Mouse (Mus musculus): ENCODE results near the gene Rarb.

The Rarb gene

GRCm38 (mm10) chr14:16578100-16578499 lies 240.9 kb downstream of the Rarb start:
- in situ Hi-C loops (cut with MboI): no loop called here

DNA sequence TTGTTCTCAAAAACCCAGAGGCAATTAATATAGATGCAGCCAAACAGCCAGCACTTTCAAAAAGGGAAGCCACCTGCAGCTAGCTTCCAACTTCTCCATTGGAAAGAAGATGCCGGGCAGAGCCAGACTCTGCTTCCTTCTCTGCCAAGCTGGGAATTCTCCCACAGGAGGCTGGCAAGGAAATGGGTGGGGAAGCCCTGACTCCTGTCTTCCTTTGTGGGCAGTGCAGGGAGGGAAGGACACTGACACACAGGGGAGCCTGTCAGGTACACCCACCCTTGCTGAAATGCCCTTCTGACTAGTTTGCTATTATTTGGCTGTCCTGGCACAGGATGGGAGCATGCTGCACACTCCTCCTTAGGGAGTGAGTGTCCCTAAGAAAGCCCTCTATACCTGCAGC lies 241.9 kb downstream of the Rarb start:
- in situ Hi-C loops (cut with MboI): no loop called here

GRCm38 (mm10) chr14:16574925-16575721 lies 243.8 kb downstream of the Rarb start:
- in situ Hi-C loops (cut with MboI): no loop called here

DNA sequence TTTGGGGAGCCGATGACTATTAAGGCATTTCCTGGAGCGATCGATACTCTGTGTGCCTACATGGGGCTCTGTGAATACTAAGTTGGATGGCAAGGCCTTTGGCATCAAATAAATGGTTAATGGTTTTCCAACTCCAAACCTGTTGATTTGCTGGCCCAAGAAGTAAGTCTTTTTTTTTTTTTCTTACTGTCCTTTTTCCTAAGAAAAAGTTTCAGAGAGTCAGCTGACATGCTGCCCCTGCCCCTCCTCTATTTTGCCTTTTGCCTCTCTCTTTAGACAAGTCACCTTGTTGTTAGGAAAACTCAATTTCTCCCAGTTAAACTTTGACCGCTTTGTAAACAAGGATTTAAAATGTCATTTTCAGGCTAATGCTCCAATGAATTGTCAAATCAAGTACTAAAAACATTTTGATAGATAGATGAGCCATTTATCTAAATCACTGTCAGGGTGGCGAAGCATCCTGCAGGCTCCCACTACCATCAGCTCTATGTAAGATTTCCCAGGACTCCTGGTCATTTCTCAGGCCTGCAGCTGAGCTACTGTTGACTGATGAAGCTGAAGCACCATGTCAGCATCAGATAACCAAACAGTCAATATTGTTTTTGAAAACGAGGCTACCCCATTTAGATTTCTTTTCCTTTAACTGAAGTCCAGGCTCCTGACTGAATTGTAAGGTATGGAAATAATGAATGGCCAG lies 245.3 kb downstream of the Rarb start:
- in situ Hi-C loops (cut with MboI): no loop called here

- in situ Hi-C loops (cut with MboI): no loop called here
Observed at GRCm38 (mm10) chr14:16572755-16573340, 246.1 kb downstream of the Rarb start.

DNA sequence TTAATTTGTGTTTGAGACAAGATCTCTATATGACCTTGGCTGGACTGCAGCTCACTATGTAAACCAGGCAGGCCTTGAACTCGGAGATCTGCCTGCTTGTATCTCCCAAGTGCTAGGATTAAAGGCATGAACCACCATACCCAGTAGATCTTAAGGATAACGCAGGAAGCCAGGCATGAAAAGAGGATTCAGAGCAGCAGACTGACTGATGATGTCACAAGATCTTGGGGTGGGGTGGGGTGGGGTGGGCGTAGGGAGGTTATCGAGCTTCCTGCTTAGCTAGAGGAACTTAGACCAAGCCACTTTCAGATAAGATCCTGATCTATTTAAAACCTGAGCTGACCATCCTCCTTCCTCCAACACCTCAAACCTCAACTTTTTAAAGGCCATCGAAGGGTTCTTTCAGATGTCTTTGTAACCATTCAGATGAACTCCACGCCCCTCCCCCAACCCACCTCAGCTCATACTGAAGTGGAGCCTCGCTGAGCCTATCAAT lies 249.4 kb downstream of the Rarb start:
- in situ Hi-C loops (cut with MboI): no loop called here

- in situ Hi-C loops (cut with MboI): no loop called here
Observed at GRCm38 (mm10) chr14:16566920-16567319, 252.0 kb downstream of the Rarb start.

DNA sequence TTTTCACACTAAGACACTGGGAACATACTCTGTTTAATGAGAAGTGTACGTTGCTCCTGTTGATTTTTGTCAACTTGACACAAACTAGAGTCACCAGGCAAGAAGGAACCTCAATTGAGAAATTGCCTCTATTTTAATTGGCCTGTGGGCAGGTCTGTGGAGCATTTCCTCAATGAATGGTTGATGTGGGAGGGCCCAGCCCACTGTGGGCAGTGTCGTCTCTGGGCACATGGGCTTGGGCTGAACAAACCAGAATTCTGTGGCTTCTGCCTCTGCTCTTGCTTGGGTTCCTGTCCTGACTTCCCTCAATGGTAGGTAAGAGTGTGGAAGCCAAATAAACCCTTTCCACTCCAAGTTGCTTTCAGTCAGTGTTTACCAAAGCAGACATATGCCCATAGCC lies 255.0 kb downstream of the Rarb start:
- in situ Hi-C loops (cut with MboI): no loop called here

GRCm38 (mm10) chr14:16561496-16562170 lies 257.3 kb downstream of the Rarb start:
- in situ Hi-C loops (cut with MboI): no loop called here

DNA sequence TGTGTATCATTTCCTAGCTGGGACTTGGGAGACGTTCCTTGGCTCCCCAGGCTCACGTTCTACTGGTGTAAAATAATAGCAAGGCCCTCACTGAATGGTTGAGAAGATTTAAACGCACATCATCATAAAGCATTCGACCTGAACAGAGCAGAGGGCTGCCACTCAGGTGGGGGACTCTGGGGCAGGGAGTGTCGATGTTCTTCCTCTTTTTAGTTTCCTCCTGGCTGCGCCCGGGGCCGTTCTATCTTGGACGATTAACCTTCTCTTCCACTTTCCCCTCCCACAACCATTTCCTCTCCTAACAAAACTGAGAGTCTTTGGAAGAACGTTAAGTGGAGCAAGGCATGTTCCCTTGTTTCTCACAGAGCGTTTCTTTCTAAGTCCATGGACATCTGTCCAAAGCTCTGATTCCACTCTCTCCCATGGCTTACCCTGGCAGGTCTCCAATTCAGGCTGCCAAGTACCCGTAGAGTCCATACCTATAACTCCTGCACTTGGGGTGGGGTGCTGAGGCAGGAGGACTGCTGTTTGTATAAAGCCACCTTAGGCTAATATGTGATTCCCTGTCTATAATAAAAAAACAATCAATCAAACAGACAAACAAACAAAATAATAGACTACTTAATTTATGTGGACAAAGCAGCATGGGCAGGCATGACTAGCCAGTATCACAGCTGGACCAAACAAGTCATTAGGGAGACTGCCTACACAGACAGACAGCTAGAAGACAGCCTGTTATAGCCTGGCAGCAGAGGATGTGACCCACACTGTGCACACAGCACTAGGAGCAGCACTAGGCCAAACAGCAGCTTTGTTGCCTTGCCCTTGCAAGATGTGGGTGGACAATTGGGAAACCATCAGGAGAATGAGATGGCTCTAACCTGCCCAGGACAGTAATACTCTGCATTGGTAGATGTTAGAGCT lies 259.4 kb downstream of the Rarb start:
- in situ Hi-C loops (cut with MboI): no loop called here

DNA sequence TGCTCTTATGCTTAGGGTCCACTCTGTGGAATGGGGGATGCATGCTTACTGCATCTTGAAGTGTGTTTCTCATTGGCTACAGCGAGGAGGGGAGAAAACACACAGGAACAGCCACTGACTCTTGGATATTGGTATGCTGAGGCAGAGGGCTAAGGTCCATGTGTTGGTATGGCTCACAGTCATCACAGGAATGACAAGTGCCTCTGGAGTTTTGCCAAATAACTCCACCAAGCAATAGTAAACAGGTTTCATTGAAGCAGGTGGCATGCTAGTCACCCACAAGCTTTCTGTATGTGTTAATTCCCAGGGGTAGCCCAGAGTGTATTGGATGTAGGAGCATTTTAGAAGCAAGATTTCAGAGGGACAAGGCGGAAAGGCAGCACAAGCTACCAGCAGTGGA lies 260.9 kb downstream of the Rarb start:
- in situ Hi-C loops (cut with MboI): no loop called here

- in situ Hi-C loops (cut with MboI): no loop called here
Observed at GRCm38 (mm10) chr14:16554643-16555459, 264.1 kb downstream of the Rarb start.

DNA sequence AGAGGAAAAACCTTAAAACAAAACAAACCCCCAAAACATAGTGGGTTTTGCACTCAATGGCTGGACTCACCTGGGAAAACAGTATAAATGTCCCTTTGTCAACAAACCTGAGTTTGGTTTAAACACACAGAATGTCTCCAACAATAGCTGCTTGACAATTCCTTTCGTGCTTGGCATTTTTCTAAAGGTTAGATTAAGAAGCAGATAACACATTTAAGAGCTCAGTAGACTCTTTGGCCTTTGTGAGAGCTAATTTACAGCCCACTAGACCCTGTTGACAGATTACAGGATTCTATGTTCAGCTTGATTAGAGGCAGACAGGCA lies 264.7 kb downstream of the Rarb start:
- in situ Hi-C loops (cut with MboI): no loop called here

- in situ Hi-C loops (cut with MboI): no loop called here
Observed at GRCm38 (mm10) chr14:16552293-16552692, 266.7 kb downstream of the Rarb start.

GRCm38 (mm10) chr14:16551843-16552242 lies 267.1 kb downstream of the Rarb start:
- in situ Hi-C loops (cut with MboI): no loop called here

- in situ Hi-C loops (cut with MboI): no loop called here
Observed at GRCm38 (mm10) chr14:16548200-16548576, 270.8 kb downstream of the Rarb start.

DNA sequence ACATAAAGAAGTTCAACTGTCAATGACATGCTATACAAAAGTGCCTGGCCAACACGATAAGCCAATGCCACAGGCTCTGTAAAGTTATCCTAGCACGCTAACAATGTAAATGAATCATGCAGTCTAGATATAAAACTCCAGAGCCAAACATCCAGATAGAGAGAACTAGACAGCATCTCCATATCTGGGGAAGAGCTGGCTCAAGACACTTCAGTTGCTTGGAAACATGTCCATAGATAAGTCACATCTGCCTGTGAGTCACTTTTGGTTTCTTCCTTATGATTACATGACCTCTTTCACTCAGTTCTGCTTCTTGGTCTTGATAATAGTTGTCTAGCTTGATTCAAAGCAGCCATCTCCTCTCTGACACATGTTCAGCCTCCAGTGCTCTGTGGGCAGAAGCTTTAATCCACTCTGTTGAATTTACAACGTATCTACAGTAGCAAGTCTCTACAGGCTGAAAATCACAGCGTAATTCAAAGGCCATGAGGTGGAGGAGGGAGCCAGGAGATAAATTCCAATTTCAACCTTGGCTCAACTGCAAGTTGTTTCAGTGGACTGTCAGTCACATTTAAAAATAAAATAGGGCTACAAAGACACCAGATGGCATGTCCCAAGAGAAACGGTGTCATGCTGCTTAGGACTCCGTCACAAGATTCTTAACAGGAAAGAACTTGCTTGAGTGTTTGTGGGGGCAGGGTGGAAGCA lies 271.3 kb downstream of the Rarb start:
- in situ Hi-C loops (cut with MboI): no loop called here

DNA sequence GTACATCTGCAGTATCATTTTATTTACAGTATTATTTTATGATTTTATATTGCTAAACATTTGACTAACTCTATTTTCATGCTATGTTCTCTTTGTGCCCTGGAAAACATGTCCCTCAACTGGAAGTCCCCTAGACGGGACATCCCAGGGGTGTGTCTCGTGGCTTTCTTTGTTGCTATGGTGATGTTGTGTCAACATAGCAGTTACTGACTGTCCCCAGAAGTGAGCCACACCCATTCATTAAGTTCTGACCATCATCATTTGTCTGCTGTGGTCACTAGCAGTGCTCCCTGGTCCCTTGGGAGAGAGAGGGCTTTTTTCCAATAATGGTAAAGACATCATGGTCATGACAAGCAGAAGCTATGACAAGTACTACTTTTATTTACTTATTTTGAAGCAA lies 274.0 kb downstream of the Rarb start:
- in situ Hi-C loops (cut with MboI): no loop called here

DNA sequence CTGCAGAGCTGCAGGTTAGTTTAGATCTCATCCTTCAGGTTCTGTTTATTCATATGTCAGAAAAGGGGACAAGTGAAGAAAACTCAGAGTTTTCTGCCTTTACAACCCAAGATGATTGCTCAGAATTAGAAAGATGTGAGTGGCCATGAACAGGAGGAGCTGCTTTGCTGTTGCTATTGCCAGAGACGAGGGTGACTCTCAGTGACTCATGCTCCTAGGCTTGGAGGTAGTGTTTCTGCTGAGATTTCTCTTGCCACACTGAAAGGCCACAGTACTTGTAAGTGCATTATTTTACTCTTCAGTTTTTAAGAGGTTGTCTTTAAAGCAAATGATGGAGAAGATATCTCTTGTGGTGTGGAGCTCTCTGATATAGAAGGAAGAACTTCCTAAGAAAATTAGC lies 277.3 kb downstream of the Rarb start:
- in situ Hi-C loops (cut with MboI): no loop called here

DNA sequence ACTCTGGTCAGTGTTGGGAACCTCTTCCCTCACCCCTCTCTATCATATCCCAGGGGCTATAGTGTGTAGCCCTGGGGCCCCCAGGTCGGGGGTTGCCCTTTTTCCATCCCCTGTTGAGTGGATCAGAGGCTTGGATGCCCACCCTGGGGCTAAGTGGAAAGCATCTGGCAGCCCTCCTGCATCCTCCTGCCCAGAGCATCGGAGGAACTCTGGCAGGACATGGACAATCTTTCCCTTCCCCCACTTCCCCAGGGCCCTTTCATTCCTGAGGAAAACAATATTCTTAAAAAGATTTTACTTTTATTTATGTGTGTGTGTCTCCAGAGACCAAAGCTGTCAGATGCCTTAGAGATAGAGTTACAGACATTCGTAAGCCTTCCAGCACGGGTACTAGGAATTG lies 281.5 kb downstream of the Rarb start:
- in situ Hi-C loops (cut with MboI): no loop called here
